9 mouse cellular contexts compared by ENCODE assay signal in genomic region chr10:125328331-125329063, GRCm38 (mm10).
DNase-seq lines count a peak whose midpoint lies in the region; ATAC-seq and TF ChIP-seq lines count a peak whose summit lies in the region.
"Had no signal": no experiment of that assay in that cellular context is flagged by ENCODE, and none has a peak within 500 bp of the region (broad histone marks: within the 10 kb centered on the region; RNA-seq: fewer than 3 reads in every experiment).

No protein-coding gene starts in this region.

- ATAC-seq in limb, embryonic 13.5 days (ENCODE audit: low FRiP score, low read depth), result peak; percentile 70
- ATAC-seq in stomach, postnatal 0 days (ENCODE audit: low FRiP score, low TSS enrichment), result peak; percentile 58

- TF ChIP-seq CTCF in stomach, postnatal 0 days (IDR thresholded peaks at IDR 0.05; ENCODE audit: low read depth), result no peak

- 4% methylated on average over 16 of the region's 16 CpGs for WGBS in limb, embryonic 13.5 days
- 9% methylated on average over 16 of the region's 16 CpGs for WGBS in stomach, postnatal 0 days

- peak; percentile 13 to 64 for DNase-seq in adrenal gland, adult (ENCODE audit: inconsistent age in 2 of 2, low spot score in 1 of 2)
- DNase-seq in adrenal gland, adult 18-20 months (ENCODE audit: low spot score in 2 of 2), result no peak
- peak; percentile 2 for DNase-seq in ovary, postnatal 14 days (ENCODE audit: low spot score)
- no peak for DNase-seq in ovary, adult 18-20 months (ENCODE audit: low spot score)
- peak; percentile 39 for DNase-seq in stomach, postnatal 0 days (ENCODE audit: low spot score)
- DNase-seq in gastrocnemius, postnatal 4 days (ENCODE audit: low spot score in 2 of 2), result no peak
- no peak for DNase-seq in cerebellum, postnatal 4 days (ENCODE audit: low spot score in 2 of 2)

- peak overlapping the region; percentile 39; the same call in 1 of the 2 replicates for H3K27ac ChIP-seq in limb, embryonic 13.5 days
- peak overlapping the region; percentile 25 for H3K27ac ChIP-seq in stomach, postnatal 0 days (replicated peaks)
- H3K27ac ChIP-seq: left cerebral cortex, adult 2 months had no signal

- H3K9ac ChIP-seq in limb, embryonic 13.5 days, result no peak overlapping the region
- no peak overlapping the region for H3K9ac ChIP-seq in stomach, postnatal 0 days (ENCODE audit: low read length)

- peaks cover 29% of the 10 kb centered on the region for H3K4me1 ChIP-seq in limb, embryonic 13.5 days
- no peaks in the 10 kb centered on the region for H3K4me1 ChIP-seq in stomach, postnatal 0 days (replicated peaks; ENCODE audit: control insufficient read depth, insufficient read depth)

- H3K4me3 ChIP-seq in limb, embryonic 13.5 days, result peak overlapping the region; percentile 31
- H3K4me3 ChIP-seq in stomach, postnatal 0 days (ENCODE audit: low read depth, low read length), result peak overlapping the region; percentile 1; the same call in 1 of the 2 replicates
- H3K4me3 ChIP-seq: left cerebral cortex, adult 2 months had no signal

- no peaks in the 10 kb centered on the region for H3K27me3 ChIP-seq in limb, embryonic 13.5 days
- H3K27me3 ChIP-seq in stomach, postnatal 0 days (ENCODE audit: control insufficient read depth, insufficient read depth, low read length), result no peaks in the 10 kb centered on the region

- peak overlapping the region; percentile 64 for H3K4me2 ChIP-seq in limb, embryonic 13.5 days (replicated peaks)
- peak overlapping the region; percentile 39 for H3K4me2 ChIP-seq in stomach, postnatal 0 days (replicated peaks; ENCODE audit: low read depth)

- no peaks in the 10 kb centered on the region for H3K36me3 ChIP-seq in limb, embryonic 13.5 days
- H3K36me3 ChIP-seq in stomach, postnatal 0 days (ENCODE audit: control insufficient read depth, insufficient read depth, low read length), result no peaks in the 10 kb centered on the region

- no peaks in the 10 kb centered on the region for H3K9me3 ChIP-seq in limb, embryonic 13.5 days
- no peaks in the 10 kb centered on the region for H3K9me3 ChIP-seq in stomach, postnatal 0 days (ENCODE audit: control insufficient read depth, low read length)

- no peak for TF ChIP-seq EP300 in stomach, postnatal 0 days (optimal IDR thresholded peaks at IDR 0.05)

Comparison
In these comparisons a context has a peak if more than half of its experiments do, and no peak if none do; other contexts are left out.
1. DNase-seq: peak in adrenal gland, adult (2 of 2), ovary, postnatal 14 days (single experiment) and stomach, postnatal 0 days (single experiment); none in adrenal gland, adult 18-20 months (0 of 2), ovary, adult 18-20 months (single experiment), gastrocnemius, postnatal 4 days (0 of 2) and cerebellum, postnatal 4 days (0 of 2).